Comparison of ENCODE assay signal across 21 mouse cellular contexts in the genomic region with DNA sequence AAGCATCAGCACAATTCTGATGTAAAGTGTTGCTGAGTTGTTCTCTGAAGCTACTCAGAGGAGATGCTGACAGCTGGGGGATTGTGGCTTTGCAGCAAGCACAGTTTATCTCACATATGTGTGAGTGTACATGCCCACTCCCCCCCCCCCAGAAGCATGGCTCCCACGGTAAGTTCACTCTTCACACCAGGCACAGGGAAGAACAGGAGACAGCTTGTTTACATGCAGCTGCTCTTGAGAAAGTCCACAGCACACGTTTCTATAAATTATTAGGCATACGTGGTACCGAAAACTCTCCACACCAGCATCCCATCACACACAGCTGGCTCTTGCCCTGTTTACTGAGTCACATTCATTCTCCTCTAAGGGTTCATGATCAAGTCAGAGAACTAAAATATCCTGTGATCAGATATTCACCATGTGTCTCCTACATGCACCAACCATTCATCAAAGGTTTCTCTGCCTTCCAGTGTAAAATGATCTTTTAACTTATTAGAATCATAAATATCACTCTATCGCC.
"Had no signal": no experiment of that assay in that cellular context is flagged by ENCODE, and none has a peak within 500 bp of the region (broad histone marks: within the 10 kb centered on the region; RNA-seq: fewer than 3 reads in every experiment).

No protein-coding gene starts in this region.

- H3K27me3 ChIP-seq: liver, embryonic 12.5 days; midbrain, embryonic 13.5 days; neural tube, embryonic 12.5 days; neural tube, embryonic 15.5 days; stomach, embryonic 15.5 days had no signal

- H3K9me3 ChIP-seq: liver, embryonic 12.5 days; midbrain, embryonic 10.5 days; midbrain, embryonic 13.5 days; neural tube, embryonic 12.5 days; neural tube, embryonic 15.5 days; stomach, embryonic 15.5 days had no signal

- H3K27ac ChIP-seq: liver, embryonic 12.5 days; liver, embryonic 14.5 days; midbrain, embryonic 10.5 days; midbrain, embryonic 13.5 days; neural tube, embryonic 12.5 days; neural tube, embryonic 15.5 days; stomach, embryonic 15.5 days had no signal

- H3K4me1 ChIP-seq: liver, embryonic 12.5 days; midbrain, embryonic 10.5 days; midbrain, embryonic 13.5 days; neural tube, embryonic 12.5 days; neural tube, embryonic 15.5 days; stomach, embryonic 15.5 days had no signal

- DNase-seq: lung, adult 18-20 months; lung, embryonic 14.5 days; lung, postnatal 10 days; lung, postnatal 4 days; retina, postnatal 1 day; right cerebral cortex, adult 18-20 months; right cerebral cortex, postnatal 25 days; right cerebral cortex, postnatal 4 days; spleen, adult 18-20 months; thymus, adult 18-20 months; thymus, postnatal 14 days; thymus, postnatal 36 days had no signal

- H3K36me3 ChIP-seq: liver, embryonic 12.5 days; midbrain, embryonic 10.5 days; midbrain, embryonic 13.5 days; neural tube, embryonic 12.5 days; neural tube, embryonic 15.5 days; stomach, embryonic 15.5 days had no signal

- H3K9ac ChIP-seq: liver, embryonic 12.5 days; liver, embryonic 14.5 days; lung, embryonic 14.5 days; midbrain, embryonic 13.5 days; neural tube, embryonic 12.5 days; neural tube, embryonic 15.5 days; stomach, embryonic 15.5 days had no signal

- ATAC-seq: liver, embryonic 12.5 days; midbrain, embryonic 13.5 days; midbrain, embryonic 16.5 days had no signal

- H3K4me3 ChIP-seq: liver, embryonic 12.5 days; midbrain, embryonic 10.5 days; midbrain, embryonic 13.5 days; myocyte; neural tube, embryonic 12.5 days; neural tube, embryonic 15.5 days; stomach, embryonic 15.5 days had no signal

- H3K4me2 ChIP-seq: liver, embryonic 12.5 days; lung, embryonic 14.5 days; midbrain, embryonic 13.5 days; neural tube, embryonic 12.5 days; neural tube, embryonic 15.5 days; stomach, embryonic 15.5 days had no signal
